Mouse (Mus musculus) small intestine, adult 2 months (tissue): Measurements from ENCODE around the gene Ddi1. TPM values are rescaled to one million over a fixed set of nuclear protein-coding genes. Genes with fewer than 3 reads are reported as not detected.

Experiments
- H3K27ac ChIP-seq: fragments of 200-500 bp; 2 replicates; pipeline ENCODE4 v1.5.1; 2012; ENCODE audit warnings: low read depth, low read length, control low read depth, inconsistent platforms; ENCODE audit not compliant: insufficient read depth
- H3K27me3 ChIP-seq: fragments of 200-500 bp; 2 replicates; pipeline ENCODE4 v1.6.1; 2012; ENCODE audit warnings: mild to moderate bottlenecking, moderate library complexity, low read length, inconsistent platforms; ENCODE audit not compliant: control insufficient read depth, insufficient read depth
- H3K36me3 ChIP-seq: fragments of 200-500 bp; 2 replicates; pipeline ENCODE4 v1.6.1; 2012; ENCODE audit warnings: mild to moderate bottlenecking, low read length, control low read depth, inconsistent platforms; ENCODE audit not compliant: control insufficient read depth, insufficient read depth
- H3K4me1 ChIP-seq: fragments of 200-500 bp; 2 replicates; pipeline ENCODE4 v1.6.1; 2012; ENCODE audit warnings: low read length, inconsistent platforms, mixed read lengths; ENCODE audit not compliant: control insufficient read depth, insufficient read depth, insufficient read length
- H3K4me3 ChIP-seq: fragments of 200-500 bp; 2 replicates; pipeline ENCODE4 v1.5.1; 2012; ENCODE audit warnings: low read depth, mild to moderate bottlenecking, control low read depth, inconsistent platforms, low read length, moderate library complexity
- CTCF ChIP-seq: fragments of 200-500 bp; IDR thresholded peaks from 2 replicates; pipeline ENCODE4 v1.5.1; 2012; ENCODE audit warnings: low read depth, mild to moderate bottlenecking, control low read depth, inconsistent platforms, low read length, moderate library complexity, mixed read lengths; ENCODE audit not compliant: insufficient replicate concordance, insufficient read length; ENCODE audit errors: extremely low read depth
- POLR2A ChIP-seq: fragments of 200-500 bp; IDR thresholded peaks from 2 replicates; pipeline ENCODE4 v1.6.1; 2012; ENCODE audit warnings: low read depth, mild to moderate bottlenecking, control low read depth, inconsistent platforms, low read length, moderate library complexity
- WGBS: fragments of 180-500 bp; shearing (Covaris S2); methylation state at CpG from one replicate; pipeline ENCODE4 v1.1.7; 2018; 5-methylcytosine and 5-hydroxymethylcytosine counted together
- polyA plus RNA-seq: library from polyadenylated mRNA; depleted of rRNA; stranded (reverse); fragments of >200 nt; gene quantifications from 2 replicates; pipeline ENCODE4 v1.2.3, GENCODE M21; 2012; rRNA removed

Gene Ddi1
- polyA plus RNA-seq = not detected in 2 replicates

GRCm38 (mm10) chr9:6269796-6270280 lies at the start of gene Ddi1:
Gene Ddi1, minus strand, starts transcription at chr9:6269846.
- Histone ChIP-seq H3K4me3 (no peak within 1 kb of the TSS), H3K4me1 (no peaks in the 10 kb centered on the region), H3K27ac (no peak within 1 kb of the TSS), H3K36me3 (no peaks in the 10 kb centered on the region), H3K27me3 (no peaks in the 10 kb centered on the region)
- TF ChIP-seq CTCF (no peak), POLR2A (no peak)
- WGBS = 82% methylated on average over 1 of the region's 1 CpGs

- TF ChIP-seq CTCF (no peak), POLR2A (no peak)
- no peak overlapping the region for H3K27ac ChIP-seq
- no peaks in the 10 kb centered on the region for H3K27me3 ChIP-seq
- WGBS = 76% methylated on average over 1 of the region's 1 CpGs
- H3K4me1 ChIP-seq = no peaks in the 10 kb centered on the region
- H3K4me3 ChIP-seq = no peak overlapping the region
- no peaks in the 10 kb centered on the region for H3K36me3 ChIP-seq
These were observed 47.5 kb upstream of the Ddi1 start for GRCm38 (mm10) chr9:6317114-6317513.

GRCm38 (mm10) chr9:6305847-6306246 lies 36.2 kb upstream of the Ddi1 start:
- H3K4me3 ChIP-seq = no peak overlapping the region
- no peaks in the 10 kb centered on the region for H3K27me3 ChIP-seq
- H3K36me3 ChIP-seq = no peaks in the 10 kb centered on the region
- TF ChIP-seq CTCF (no peak), POLR2A (no peak)
- no peaks in the 10 kb centered on the region for H3K4me1 ChIP-seq
- 83% methylated on average over 3 of the region's 3 CpGs for WGBS
- no peak overlapping the region for H3K27ac ChIP-seq

- Histone ChIP-seq H3K27me3 (no peaks in the 10 kb centered on the region), H3K4me3 (no peak overlapping the region), H3K36me3 (no peaks in the 10 kb centered on the region), H3K27ac (no peak overlapping the region), H3K4me1 (no peaks in the 10 kb centered on the region)
- TF ChIP-seq CTCF (no peak), POLR2A (no peak)
- WGBS = 83% methylated on average over 3 of the region's 3 CpGs
These were observed 34.9 kb upstream of the Ddi1 start for GRCm38 (mm10) chr9:6304590-6304989.

GRCm38 (mm10) chr9:6302050-6302449 lies 32.4 kb upstream of the Ddi1 start:
- Histone ChIP-seq H3K36me3 (no peaks in the 10 kb centered on the region), H3K27me3 (no peaks in the 10 kb centered on the region), H3K4me1 (no peaks in the 10 kb centered on the region), H3K27ac (no peak overlapping the region), H3K4me3 (no peak overlapping the region)
- TF ChIP-seq CTCF (no peak), POLR2A (no peak)
- WGBS = 53% methylated on average over 3 of the region's 3 CpGs

GRCm38 (mm10) chr9:6298547-6298946 lies 28.9 kb upstream of the Ddi1 start:
- no peak overlapping the region for H3K4me3 ChIP-seq
- 71% methylated on average over 2 of the region's 2 CpGs for WGBS
- H3K27ac ChIP-seq = no peak overlapping the region
- no peaks in the 10 kb centered on the region for H3K36me3 ChIP-seq
- H3K27me3 ChIP-seq = no peaks in the 10 kb centered on the region
- H3K4me1 ChIP-seq = no peaks in the 10 kb centered on the region
- TF ChIP-seq CTCF (no peak), POLR2A (no peak)

GRCm38 (mm10) chr9:6289211-6289696 lies 19.6 kb upstream of the Ddi1 start:
- 29% methylated on average over 2 of the region's 2 CpGs for WGBS
- Histone ChIP-seq H3K4me3 (no peak overlapping the region), H3K27ac (no peak overlapping the region), H3K4me1 (no peaks in the 10 kb centered on the region), H3K27me3 (no peaks in the 10 kb centered on the region), H3K36me3 (no peaks in the 10 kb centered on the region)
- TF ChIP-seq CTCF (no peak), POLR2A (no peak)

GRCm38 (mm10) chr9:6286770-6287169 lies 17.1 kb upstream of the Ddi1 start:
- Histone ChIP-seq H3K4me1 (no peaks in the 10 kb centered on the region), H3K36me3 (no peaks in the 10 kb centered on the region), H3K27ac (no peak overlapping the region), H3K27me3 (no peaks in the 10 kb centered on the region), H3K4me3 (no peak overlapping the region)
- no peak for TF ChIP-seq CTCF
- TF ChIP-seq POLR2A = no peak
- WGBS = 73% methylated on average over 1 of the region's 1 CpGs
